Mouse (Mus musculus) spleen, postnatal 10 days (tissue): ENCODE results near the gene Nin.

Experiments
- DNase-seq, 2 experiments: peaks; one replicate each; pipeline ENCODE4 v3.0.0; 2021 to 2022; ENCODE audit warnings: low spot score in 2 of 2

Nin gene

DNA sequence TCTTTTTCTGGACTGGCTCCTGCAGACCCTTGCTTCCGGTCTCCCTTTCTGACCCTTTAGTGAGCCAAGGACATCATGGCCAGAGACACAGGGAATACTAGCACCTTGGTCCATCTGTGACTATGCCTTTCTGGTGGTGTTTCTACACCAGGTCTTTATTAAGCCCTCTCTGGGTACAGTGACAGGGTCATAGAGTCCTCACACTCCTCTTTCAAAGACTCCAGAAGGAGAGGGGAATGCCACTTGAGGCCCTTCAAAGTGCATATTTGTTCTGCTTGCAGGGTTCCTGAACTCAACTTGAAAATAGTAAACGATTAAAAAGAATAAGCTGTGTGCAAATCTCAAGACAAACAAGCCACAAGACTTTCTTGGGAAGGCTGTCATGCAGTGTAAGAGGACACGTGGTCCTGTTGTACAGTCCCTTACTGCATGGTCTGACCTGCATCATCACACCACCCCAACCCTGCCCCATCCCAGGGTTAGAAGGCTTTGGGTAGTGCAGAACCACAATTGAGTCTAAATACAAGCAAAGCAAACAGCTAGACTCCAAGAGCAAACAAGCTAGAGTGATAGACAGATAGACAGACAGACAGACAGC is 30.5 kb downstream of the Nin start:
- DNase-seq: no peak

DNA sequence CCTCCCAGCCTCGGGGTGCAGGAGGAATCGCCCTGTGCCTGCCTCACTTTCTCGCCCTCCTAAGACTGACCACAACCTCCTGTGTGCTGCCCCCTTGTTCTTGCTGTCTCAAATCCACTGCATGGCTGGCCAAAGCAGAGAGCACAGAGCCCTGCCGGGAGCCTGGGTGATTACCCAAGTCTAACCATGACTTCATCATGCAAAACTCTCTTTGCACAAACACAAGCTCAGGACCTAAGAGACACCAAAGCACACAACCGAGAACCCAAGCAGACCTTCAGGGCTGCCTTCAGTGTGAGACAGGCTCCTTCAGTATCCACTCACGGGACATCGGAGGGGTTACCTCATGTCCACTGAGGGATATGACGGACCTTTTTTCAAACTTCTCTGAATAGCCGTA is 31.0 kb downstream of the Nin start:
- DNase-seq: no peak

DNA sequence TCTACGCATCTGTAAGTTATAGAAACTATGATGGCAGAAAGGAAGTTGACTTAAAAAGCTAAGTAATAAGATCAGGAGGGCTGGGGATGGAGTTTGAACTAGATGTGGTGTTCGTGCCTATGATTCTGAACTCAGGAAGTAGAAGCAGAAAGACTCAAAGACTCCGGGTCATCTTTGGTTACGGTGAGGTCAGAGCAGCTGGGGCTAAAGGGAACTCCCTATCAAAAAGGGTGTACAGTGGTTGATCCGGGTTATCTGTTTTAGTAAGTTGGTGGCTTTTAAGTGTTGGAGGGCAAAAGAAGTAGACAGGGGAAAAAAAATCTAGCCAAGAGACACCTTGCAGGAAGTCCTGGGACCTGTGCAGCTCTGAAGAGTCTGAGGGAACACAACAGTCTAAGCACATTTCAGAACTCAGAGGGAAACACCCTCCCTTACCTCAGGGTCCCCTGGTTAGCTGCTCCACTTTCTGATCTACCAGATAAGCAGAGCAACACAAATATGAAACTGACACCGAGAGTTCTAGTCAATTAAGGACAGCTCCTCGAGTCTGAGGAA is 35.0 kb downstream of the Nin start:
- no peak for DNase-seq

DNA sequence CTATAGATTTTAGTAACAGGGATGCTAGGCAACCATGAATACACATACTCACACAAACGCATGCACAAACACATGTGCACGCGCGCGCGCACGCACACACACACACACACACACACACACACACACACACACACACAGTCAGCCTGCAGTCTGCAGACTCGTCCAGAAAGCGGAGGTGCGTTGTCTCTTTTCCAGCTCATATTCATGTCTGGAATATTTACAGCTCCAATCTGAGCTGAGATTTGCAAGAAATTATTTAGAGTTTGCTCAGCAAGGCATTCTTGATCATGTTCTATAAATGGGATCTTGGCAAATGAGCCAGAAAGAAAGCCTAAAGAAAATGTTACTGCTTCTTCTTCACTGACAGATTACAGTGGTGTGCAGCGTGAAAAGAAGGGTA is 37.0 kb downstream of the Nin start:
- DNase-seq: no peak

DNA sequence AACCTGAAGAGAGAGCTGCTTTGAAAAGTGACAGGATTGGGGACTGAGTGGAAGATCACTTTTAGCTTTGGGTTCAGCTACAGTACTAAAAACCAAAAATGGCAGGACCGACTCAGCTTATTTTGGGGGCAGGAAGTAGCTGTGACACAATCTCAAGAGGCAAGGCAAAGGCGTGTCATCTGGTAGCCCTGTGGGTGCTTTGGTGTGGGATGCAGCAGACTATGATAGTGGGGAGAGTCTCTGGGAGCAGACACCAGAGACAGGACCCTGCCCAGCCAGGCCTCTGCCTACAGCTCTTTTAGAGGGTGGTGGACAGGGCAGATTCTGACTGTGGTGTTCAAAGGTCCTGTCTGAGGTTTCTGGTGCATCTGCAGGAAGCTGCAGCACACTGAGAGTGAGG is 38.5 kb downstream of the Nin start:
- DNase-seq: no peak

DNA sequence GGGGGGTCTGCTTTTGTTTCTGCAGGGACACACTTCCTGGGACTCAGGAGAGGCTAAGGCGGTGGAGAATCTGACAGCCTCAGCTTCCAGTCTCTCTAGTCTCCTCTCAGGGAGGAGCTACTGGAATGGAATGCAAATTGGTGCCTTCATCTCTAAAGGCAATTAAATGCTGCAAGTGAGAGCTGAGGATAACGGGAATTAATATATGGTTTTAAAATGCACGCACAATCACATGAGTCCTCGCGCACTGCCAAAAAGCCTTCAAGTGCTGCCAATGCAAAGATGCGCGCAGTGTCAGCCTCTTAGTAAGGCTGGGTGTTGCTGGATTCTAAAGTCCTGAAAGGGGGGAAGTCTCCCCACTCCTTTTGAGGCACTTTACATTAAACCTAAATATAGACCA is 42.6 kb downstream of the Nin start:
- DNase-seq: no peak

DNA sequence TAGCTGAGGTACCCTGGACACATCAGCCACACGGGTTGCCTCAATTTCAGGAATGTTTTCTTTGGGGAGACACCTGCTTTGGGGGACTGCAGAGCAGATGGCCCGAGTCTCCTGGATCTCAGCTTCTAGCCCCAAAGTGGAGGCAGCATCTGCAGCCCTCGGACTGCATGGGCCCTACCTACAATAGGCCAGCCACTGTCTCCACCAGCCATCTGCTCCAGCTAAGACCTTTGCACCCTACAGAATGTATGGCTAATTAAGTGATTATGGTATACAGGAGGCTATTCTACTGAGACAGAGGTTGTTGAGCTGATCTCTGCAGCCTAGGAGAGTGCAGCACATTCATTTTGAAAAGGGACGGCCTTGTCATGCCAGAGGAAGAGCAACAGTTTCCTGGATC is 43.2 kb downstream of the Nin start:
- DNase-seq: no peak

DNA sequence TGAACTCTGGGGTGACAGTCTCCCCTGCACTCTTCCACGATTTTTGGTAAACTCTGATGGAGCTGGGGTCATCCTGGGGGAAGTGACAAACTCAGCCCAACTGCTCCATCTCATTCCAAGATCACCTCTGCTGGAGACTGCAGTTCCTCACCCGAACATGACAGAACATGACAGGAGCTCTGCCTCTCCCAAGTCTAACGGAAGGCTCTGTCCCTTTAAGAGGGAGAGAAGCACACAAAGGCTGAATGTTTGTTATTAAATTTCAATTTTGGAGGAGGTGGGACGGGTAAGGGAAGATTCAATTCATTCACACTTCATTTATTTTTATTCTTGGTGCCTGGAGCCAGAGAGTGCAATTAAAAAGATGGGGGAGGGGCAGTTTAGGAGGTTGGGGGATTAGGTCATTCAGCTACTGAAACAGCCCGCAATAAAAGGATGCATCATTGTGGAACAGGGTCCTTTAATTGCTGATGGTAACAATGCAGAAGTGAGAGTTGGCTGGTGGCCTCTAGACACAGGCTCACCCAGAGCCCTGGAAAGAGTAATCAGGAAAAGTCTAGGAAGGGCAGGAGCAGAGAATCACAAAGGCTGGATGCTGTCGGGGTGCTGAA is 44.8 kb downstream of the Nin start:
- no peak for DNase-seq

DNA sequence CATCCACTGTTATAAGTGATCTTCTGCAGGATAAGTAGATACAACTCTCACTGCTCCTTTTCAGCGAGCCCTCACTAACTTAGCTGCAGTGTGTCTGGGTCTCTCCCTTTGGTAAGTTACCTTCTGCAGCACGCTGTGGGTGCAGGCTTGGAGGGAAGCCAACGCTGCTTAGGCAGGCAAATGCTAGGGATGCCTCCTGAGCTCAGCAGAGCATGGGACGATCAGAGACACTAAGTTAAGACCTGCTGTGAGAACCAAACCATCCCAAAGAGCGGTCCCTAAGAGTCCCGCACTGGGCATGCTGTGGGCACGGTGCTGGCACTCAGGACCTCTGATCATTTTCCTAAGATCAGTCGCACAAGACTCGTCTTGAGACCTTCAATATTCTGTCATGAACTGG is 45.7 kb downstream of the Nin start:
- DNase-seq: no peak

DNA sequence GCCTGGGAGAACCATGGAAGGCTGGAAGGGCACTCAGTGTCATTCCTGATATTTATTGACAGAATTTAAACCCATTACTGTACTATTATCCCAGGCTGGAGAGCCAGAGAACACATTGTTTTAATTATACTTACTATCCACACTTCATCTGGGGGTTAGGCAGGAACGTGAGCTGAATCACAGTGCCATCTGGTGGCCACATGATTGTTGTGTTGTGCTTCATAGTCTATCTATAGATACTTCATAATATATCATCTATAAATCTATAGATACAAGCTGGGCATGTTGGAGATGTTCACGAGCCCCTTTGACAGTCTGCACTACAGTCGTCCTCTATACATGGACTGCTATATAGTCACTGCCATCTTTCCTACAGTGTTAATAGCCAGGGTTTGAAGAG is 51.4 kb downstream of the Nin start:
- DNase-seq: peak; percentile 54 to 77

DNA sequence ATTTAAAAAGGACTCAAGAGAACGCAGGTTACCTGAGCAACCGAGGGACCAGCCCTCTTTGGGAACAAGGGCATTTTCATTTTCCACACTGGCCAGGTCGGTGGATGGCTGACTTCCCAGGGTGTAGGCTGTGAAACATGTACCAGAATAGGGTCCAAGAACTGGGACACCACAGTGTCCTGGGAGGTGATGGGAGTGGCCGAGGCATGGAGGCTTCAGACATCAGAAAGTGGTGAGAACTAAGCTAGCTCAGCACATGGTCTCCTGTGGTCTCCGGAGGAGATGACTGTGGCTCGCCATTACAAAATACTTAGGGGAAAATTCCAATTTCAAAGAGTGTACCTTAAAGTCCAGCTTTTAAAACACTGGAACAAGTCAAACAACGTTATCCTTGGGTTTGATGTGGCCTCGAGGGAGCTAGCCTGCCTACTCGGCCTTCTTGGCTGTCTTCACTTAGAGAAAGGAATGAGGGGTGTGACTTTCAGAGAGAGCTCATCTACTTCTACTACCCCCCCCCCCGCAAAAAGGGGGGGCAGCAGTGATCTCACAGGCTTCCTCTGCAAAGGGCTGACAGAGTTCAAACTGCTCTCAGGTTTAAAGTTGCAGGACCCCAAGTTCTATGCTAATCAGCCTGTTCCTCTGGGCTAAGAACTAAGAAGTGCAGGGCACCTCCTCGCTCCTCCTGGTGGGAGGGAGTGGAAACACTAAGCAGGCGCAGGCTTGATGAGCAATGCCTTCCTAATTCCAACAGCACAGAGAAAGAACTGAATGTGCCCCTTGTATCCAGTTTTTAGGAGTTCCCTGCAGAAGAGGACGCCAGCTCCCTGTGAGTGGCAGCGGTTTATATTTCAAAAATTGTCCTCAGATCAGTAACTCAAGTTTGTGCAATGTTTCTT is 54.3 kb downstream of the Nin start:
- no peak for DNase-seq

DNA sequence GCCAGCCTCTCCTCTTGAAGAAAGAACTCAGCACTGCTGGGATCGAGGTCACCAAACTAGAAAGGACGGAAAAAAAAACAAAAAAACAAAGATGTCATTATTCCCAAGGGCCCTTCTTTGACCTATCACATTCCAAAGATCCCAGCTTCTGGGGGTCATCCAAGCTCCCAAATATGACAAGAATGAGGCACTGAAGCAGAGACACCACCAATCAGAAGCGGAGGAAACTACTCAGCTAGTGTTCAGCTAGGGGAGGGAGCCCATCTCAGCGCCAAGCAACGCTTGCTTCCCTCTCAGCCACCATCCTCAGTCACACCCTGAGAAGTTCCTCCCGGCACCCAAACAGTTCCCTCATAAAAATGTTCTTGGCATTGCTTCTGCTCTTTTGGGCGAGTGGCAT is 62.8 kb downstream of the Nin start:
- no peak for DNase-seq

DNA sequence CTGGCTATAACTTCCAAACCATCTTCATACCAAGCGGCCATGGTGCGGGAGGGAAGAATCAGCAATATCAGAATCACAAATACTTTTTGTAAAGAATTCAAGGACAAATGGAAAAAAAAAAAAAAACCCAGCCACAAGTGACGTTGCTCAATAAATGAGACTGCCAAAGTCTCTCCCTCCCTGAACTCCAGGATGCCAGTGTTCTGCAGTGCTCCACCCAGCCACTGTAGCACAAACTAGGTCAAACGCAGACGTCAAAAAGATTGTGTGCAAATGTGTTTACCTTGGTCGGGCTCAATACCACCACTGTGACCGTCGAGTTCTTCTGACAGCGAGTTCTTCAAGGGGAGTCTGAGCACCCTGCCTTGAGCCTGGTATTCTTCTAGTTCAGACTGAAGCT is 64.8 kb downstream of the Nin start:
- no peak for DNase-seq

DNA sequence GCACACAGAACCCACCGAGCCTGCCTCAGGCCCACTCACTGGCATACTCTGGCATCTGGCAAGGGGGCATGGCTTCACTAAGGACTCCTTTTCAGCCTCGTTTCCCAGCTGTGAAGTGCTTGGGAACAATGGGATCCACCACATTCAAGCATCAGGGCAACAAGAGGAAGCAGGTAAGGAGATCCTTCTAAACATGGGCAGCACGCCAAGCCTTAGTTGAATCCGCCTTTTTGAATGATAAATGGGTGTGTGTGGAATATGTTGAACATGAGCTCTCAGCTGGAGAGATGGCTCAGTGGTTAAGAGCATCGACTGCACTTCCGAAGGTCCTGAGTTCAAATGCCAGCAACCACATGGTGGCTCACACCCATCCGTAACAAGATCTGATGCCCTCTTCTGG is 66.2 kb downstream of the Nin start:
- DNase-seq: no peak

DNA sequence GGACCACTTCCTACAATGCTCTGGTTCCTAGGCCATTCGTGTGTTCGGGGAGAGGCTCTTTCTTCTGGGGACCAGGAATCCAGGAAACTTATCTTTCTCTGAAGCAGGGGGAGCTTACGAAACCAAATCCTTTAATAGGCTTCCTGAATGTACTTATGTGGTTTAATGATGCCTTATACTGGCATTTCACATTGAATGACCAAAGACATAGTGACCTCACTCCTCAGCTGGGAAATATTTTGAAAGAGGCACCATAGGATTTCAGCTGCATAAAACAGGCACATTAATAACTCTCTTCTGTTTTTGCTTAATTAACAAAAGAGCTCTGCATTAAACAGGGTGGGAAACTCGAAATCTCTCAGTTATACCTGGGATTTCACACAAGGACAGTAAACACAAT is 69.2 kb downstream of the Nin start:
- no peak for DNase-seq

DNA sequence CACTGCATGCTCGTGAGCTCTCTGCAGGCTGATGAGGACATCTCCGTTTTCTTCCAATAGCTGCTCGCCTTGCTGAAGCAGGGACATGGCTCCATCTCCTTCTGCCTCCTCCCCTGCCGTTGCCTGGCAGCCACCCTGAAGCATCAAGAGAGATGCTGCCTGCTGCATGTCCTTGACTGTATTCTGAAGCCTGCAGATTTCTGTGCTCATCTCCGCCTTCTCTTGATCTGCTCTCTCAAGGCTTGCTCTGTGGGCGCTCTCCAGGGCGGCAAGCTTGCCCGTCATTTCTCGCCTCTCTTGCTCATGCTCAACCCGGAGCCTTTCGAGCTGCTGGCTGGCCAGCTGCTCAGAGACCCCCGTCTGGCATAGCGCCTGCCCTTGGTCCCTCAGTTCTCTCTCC is 70.1 kb downstream of the Nin start:
- DNase-seq: no peak

DNA sequence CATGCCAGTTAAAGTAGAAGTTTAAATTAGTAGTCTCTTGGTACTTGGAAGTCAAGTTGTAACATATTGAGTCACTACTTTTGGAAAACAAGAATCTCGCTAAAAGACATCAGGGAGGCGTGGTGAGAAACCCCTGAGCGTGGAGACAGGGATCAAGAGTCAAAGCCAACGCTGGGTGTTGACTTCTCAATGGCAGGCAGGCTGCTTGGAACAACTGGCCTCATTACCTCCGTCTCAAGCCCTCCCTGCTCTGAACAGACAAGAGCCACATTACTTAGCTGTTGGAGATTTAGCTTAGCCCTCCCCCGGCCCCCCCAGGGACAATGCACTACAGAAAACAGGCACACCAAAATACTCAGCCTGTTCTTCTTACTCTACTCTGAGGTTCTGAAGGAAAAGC is 72.5 kb downstream of the Nin start:
- no peak for DNase-seq

DNA sequence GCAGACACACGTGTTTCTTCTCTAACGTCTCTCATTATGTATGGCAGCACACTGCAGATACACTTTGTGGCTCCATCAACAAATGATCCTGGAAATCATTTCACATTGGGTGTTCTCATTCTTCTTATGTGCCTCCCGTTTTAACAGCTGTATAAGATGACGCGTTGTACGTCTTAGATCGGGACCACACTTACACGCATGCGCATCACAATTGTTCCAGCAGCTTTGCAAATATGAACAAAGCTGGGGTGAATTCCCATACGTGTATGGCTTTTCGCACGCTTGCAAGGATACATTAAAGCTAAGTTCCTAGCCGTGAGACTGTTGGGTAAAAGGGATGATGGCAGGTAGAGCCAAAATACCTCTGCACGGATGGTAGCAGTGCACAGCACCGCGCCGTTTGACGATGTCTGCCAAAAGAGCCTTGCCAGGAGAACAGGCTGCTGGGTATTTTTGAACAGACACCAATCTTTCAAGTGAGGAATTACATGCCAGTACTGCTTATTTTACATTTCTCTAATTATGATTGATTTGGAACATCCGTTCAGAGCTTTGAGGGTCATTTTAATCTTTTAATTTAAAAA is 76.7 kb downstream of the Nin start:
- no peak for DNase-seq

DNA sequence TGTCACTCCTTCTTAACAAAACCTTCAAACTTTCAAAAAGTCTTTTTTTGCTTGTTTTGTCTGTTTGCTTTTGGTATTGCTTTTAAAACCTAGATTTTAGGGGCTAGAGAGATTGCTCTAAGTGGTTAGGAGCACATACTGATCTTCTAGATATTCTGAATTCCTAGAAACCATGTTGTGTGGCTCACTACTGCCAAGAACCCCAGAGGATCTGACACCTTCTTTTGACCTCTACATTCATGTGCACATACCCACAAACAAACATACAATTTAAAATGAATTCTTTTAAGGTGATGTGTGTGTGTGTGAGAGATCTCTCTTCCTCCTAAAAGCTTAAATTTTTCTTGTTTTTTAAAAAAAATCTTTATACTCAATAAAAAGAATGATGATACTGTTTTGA is 87.3 kb downstream of the Nin start:
- DNase-seq: no peak

DNA sequence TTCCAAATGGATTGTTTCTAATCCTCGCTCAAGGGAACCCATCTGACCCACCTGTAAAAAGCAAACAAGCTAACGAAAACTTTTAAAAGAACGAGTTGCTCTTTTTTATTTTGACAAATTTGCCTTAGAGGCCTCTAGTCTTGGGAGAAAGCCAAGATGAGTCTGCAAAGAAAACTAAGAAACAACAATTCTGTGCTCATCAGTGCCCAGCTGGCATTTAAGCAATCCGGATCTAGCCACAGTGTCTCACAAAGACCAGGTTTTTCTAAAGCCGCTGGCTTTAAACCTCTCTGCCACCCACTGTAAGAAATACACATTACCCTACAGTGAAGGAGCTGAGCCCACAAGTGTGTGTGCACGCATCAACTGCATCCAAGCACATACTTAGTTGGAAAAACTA is 88.1 kb downstream of the Nin start:
- no peak for DNase-seq

DNA sequence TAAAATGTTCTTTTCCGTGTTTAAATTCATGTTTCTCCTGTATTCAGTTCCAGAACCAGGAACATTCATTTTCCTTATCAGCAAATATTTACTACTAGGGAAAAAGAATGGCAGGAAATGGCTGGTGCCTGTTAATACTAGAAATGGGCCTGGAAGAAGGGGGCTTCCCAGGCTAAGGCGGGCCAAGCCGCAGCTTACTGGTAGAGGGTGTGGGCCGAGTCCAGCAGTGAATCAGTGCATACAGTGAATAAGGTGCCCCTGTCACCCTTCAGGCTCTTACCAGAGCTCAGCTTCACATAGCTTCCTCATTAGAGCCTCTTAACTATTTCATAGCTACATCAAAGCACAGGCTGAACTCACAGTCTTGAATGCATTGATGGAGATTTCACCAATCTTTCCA is 89.9 kb downstream of the Nin start:
- no peak for DNase-seq

DNA sequence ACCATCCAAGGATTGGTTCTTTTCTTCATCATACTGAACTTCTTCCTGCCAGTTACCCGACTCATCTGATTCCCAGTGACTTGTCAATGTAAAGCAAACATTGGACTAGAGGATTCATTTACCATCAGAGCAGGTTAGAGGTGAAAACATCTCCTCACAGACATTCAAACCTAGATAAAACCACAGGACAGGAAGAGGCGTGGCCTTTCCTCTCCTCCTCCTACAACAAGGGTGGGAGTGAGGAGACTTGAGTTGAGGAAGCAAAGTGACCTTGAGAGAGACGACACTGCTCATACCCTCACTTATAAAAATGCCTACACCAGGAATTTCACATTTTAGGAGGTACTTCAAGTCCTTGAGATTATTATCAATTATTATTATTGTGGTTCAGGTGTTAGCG is 95.4 kb downstream of the Nin start:
- no peak for DNase-seq

DNA sequence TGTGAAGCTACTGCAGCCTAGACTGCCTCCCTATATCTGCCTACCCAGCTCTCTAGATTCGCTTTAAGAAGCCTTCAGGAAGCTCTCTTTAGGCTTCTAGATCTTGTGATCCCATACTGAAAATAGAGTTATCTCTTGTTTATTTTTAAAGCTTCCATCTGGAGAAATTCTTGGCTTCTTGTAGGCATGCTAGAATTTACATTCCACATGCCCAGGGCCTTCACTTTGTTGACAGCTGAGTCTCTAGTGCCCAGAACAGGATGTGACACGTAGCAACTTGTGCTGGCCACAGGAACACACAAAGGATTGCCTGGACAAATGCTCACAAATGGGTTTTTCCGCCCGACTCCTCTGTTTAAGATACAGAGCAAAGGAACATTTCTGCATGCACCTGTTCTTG is 97.6 kb downstream of the Nin start:
- no peak for DNase-seq
